Mouse (Mus musculus) retina, adult 2 months (tissue): ENCODE results near the gene Lsamp.

Source experiments
- DNase-seq: peaks from one replicate; pipeline ENCODE4 v3.0.0-alpha.2; 2012; ENCODE audit warnings: low read depth, low spot score

Gene Lsamp

DNA sequence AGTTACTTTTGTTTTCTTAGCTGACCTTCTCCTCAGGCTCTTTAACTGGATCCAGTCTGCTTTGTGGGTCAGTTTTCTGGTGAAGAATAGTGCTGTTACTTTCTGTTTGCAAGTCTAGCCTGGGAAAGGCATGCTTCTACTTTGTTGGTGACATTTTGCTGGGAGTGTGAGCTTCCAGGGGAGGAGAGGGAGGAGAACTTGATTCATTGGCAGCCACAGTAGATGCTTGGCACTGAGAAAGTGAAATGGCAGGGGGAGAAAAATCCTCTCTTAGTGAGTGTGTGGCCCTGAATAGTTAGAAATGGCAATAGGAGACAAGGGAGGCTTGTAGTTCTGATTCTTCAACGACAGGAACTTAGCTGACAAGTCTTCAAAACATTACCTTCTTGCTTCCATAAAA, 1551.6 kb downstream of the Lsamp start:
- no peak for DNase-seq

DNA sequence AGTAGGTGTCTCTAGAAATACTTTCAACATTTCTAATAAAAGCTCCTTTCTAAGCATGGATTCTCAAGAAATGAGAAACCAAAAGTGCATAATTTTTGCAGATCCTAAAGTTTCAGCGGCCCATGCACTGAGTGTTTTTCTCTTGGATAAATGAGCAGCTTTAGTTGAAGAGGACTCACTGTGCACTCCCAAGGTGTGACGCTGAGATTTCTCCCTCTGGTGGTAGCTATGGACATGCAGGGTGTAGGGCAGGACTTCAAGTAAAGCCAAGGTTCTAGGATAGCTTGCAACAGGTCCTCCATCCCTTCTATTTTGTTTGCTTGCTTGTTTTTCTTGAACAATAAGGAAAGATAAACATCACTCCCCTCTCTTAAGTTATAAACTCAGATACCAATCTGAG, 1558.5 kb downstream of the Lsamp start:
- no peak for DNase-seq

DNA sequence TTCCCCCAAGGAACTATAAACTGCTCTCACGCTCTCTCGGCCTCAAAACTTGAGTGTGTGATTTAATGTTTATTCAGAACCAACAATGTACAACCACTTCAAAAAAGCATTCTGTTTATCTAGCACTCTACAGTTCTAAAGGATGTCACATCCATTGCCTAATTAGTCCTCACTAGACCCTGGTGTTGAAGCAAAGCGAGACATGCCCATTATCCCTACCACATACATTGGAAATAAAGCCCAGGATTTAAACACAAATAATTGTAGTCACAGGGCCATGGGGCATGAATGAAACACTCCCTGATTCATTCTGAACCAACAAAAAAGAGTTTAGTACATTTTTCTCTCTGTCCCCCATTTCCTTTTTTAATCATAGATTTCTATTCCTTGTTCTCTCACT, 1567.0 kb downstream of the Lsamp start:
- no peak for DNase-seq

DNA sequence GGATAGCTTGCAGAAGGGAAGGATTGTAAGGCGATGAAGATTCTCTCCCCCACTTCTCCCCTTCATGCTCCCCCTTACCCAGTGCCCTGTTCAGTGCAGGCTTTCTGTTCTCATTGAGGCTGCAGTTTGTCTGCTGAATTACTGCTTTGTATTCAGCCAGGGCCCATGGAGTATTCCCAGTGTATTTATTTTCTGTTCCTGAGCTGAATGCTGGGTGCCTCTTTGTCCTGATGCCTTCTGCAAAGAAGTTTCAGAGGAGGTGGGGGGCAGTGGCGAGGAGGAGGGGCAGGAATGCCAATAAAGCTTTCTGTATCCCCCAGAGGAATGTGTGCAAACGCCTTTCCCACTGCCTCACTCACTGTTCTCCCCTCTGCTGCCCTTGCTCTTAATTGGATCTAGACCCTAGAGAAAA, 1567.7 kb downstream of the Lsamp start:
- no peak for DNase-seq

DNA sequence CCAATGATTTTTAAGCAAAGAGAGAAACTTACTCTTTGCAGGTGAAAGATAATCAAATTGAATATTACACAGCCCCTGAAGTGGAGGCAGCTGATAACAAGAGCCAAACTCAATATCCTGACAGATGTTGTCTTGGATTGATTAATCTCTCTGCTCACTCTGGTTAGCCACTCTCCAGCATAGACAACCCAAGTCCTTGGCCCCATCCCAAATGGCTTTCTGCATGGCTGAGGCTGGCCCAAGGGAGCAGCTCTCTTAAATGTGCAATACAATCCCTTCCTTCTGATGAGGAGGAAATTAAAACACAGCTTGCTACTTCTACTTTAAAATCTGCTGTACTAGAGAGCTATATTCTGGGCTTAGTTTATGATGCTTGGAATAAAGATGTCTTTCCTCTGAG, 1572.9 kb downstream of the Lsamp start:
- DNase-seq: no peak

DNA sequence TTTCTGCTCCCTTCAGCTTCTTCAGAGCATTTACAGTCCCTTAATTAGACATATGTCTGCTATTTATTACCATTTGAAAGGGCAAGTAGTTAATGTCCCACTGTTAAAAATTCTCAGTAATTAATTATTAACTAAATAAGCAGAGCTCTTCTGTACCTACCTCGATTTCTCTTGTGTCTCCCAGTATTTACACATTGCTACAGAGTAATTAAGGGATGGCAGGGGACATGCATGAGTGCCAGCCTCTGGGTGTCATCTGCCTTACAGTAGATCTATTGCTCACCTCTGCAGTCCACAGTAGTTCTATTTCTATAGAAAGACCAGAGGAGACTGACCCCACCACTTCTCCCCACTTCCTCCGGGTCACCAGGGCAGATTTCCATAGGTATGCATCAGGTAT, 1581.1 kb downstream of the Lsamp start:
- no peak for DNase-seq

DNA sequence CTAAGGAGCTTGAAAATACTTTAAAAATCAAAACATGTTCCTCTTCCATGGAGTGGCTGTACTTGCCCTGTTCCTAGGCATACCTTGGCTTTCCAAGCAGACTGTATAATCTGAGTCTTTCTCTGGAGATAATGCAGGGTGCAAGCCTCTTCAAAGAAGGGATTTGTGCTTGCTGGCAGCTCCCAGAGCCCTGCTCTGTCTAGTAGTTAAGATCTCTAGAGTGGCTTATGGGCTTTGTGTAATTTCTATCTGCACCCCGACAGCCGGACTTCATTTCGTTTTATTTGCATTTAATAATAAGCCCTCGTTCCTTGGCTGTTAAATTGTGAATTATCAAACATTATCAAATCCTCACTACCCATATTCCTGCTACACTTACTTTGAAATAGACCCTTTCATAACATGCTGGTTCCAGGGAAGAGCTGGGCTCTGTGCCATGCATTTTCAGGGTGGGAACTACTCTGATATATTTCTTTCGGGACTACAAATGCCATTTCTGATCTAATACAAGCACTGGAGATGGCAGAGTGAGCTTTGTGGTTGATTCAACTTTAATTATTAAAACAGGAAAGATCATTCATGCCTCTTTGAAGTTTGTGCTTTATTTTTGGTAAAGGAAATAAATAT, 1604.6 kb downstream of the Lsamp start:
- DNase-seq: no peak

DNA sequence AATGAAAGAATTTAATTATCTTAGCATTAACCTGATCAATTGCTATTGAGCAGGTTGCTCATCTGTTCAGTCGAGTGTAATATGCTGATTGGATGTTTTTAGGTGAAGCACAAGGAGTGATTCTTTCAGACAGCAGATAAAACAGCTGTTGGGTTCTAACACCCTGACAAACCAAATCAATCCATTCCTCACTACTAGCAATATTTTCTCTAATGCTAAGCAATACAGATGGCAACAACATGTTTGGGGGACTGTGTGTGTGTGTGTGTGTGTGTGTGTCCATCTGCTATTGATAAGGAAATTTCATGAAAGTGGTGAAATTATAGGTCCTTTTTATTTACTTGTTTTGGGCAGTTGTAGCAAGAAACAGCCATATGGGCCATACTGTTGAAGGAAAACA, 1628.1 kb downstream of the Lsamp start:
- no peak for DNase-seq

DNA sequence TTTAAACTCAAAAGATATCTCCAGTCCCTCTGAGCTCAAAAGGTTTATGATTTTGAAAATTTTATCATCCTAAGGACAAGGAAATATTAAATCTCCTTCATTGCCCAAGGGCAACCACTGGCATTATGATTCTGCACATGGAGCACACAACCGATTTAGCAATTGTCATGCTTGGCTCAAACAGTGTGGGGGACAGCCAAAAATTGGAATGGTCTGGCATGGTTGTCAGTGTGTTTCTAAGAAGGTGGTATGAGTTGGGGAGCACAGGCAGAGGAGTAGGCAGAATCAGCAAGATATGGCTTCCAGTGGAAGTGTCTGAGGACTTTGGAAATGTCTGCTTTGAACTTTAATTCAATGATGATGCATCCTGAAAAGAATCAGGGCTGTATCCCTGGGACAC, 1639.7 kb downstream of the Lsamp start:
- no peak for DNase-seq

DNA sequence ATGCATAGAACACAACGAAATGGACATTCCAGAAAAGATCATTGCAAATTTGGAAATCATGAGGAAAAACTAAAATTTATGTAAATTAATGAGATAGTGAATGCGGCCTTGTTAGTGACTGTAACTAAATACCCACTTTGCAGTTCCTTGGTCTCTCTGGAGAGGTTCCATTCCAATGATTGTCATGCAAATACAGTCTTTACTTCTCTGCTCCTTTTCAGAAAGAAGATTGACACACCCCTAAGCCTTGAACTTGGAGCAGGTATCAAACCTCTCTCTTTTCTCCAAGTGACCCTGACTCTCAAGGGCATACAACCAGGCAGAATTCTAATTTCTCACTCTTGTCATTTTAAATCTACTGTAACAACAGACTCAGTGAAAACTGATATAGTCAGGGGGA, 1649.7 kb downstream of the Lsamp start:
- no peak for DNase-seq

DNA sequence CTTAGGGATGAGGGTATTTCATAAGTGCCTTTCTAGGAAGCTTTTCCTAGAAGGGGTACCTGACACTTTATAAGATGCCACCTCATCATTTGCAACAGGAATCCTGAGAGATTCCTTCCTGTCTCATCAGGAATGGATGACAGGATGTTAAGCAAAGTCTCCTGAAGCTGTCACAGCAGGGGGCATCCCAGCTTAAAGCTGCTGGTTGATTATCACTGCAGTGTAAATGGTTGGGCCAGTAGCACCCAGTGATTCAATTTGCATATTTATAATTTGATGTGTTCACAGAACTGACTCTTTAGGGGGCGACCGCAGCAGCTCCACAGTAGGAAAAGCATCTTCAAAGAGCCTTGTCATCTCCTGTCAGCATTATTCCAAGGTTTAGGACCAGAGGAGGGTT, 1656.7 kb downstream of the Lsamp start:
- no peak for DNase-seq

DNA sequence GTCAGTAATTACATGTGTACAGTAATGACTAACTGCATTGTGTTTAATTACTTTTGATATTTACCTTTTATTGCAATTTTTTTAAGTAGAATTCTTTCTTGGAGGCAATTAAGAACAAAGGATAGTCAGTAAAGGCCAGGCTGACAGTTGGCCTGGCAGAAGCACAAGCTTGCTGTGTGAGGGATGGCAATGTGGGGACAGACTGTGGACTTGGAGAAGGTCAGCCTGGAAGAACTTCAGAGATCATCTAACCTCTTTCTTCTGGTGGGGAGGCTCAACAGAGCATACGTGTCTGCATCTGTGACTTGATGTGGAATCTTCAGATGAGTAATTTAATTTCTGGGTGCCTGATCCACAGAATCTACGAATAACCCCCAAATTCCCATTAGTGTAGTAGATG, 1669.1 kb downstream of the Lsamp start:
- DNase-seq: no peak

DNA sequence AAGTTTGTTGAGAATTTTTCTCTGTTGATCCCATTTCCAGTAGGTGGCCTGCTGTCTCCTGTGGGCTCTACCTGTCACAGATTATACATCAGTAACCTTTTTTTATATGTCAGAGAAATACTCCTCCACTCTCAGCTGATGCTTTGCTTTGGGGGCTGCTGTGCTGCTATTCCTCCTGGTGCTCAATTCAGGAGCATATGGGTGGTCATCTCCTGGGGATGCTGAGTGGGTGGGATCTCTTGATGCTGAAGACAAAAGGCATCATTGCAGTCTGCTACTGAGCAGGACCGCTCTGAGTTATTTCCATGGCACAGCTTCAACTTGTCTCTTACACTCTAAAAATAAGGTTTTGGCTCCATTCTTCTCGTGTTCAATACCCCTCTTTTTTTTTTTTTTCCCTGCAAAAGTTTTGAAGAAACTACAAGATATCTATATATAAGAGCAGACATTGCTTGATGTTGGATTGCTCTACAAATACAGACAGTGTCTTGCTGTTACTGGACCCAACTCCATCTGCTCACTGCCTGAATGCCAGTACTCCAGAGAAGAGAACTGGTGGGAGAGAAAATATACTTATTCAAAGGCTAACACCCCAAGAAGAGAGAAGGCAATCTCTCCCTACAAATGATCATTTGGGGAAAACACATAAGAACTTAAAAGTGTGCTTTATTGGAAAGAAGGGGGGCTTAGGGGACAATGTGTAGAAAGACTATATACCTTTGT, 1690.3 kb downstream of the Lsamp start:
- no peak for DNase-seq

DNA sequence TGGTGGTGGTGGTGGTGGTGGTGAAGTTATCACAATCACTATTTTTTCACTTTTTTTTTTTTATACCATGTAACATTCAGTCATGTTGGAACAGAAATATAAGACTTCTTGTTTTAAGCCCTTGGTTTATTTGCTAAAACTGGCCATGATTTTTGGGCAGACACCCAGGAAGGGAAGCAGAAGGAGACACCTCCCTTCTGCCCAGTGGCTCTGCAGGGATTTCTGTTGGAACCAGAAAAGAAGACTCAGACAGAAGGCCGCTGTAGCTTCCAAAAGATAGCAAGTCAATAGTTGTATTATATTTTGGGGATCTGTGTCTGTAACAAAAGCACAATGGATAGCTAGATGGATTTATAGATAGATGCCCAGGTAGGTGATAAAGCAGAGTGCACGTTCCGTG, 1691.6 kb downstream of the Lsamp start:
- DNase-seq: no peak

DNA sequence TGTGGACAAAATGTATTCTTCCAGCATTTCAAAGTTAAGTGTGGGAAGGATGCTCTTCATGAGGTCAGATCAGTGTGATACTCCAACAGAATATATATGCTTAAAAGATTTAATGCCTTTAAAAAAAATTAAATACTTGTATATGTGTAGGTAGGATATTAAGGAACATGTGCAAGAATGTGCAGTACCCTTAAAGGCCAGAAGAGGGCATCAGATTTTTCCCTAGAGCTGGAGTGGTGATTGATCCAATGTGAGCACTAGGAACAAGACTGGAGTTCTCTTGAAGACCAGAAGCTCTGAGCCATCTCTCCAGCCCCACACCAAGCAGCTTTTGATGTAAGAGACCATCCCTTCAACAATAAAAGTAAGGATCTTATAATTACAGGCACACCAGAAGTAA, 1708.3 kb downstream of the Lsamp start:
- no peak for DNase-seq

DNA sequence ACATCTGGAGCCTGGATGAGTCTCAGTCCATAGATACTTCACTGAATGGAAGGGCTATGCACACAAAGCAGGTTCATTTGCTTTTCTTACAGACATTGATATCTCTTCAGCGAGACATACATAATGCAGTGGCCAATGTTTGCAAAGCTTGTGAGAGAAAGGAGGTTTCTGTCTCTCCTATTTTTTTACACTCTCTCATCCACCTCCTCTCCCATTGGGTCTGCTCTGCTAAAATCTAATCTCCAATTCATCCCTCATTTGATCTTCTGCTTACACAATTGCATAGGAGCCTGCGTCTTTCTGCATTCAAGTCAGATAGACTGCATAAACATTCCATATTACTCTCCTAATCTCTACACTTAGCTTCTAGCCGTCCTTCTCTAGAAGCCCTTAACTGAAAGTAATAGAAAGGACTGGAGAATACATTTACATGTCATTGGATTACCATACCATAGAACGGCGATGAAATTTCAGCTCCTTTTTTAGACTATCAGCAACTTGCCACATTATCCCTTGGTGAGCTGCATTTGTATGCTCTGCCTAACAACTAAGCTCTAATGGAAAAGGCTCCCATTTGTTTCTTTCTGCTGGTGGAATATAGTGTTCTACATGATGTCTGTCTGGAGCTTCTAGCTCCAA, 1717.7 kb downstream of the Lsamp start:
- DNase-seq: no peak

DNA sequence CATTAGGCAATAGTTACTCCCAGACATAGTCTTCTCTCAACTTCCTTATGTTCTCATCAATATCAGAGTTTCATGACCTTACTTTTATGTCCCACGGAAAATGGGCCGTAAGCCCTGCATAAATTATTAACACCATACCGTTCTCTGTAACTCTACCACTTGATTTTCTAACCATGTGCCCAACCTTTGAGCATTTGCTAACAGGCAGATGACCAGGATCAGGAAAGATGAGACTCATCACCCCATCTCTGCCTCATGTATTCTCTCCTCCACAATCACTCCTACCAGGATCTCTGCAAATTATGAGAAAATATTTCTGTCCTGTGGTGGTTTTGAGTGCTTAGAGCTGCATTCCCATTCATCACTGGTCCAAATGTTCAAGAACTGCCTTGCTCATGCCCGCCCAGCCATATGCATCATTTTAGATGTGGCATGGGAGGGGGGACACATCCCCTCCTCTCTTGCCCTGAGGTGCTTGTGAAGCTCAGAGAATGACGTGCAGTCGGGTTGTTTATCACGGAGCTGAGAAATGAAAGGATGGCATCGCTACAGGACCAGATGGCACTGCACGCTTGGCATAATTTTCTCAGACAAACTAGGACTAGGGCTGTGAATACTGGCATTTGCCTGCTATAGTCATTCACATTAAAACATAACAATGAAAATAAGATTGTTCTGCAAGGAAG, 1744.9 kb downstream of the Lsamp start:
- DNase-seq: peak; percentile 15

DNA sequence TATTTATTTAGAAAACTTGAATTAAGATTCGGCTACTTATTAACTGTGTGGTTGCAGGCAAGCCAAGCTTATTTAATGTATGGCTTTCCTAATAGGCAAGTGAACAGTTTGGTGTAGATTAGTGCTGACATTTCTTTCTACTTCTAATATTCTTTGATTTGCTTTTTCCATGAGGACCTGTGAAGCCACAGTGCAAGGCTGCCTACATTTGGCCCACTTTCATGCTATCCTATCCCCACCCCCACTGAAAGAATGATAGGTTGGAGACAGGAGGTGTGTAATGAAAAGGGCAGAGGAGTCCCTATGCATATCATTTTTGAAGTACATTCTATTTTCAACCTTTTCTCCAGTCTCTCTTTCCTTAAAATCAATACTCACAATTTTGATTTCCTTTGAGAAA, 1745.8 kb downstream of the Lsamp start:
- no peak for DNase-seq

DNA sequence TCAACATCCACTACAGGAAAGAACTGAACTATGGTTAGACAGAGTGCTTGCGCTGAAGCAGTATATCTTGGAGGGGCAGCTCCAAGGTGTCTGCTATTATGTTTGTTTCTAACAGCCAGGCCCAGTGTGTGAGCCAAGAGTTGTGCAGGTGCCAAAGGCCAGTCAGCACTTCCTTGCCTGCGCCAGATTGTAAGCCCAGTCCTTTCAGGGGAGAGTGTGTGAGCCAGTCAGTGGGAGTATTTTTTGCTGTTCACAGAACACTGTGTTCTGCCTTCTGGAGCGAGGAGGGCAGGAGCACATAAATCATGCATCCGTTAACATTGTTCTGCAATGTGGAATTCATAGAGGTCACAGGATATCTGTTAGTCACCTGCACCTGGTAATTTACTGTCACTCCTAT, 1760.9 kb downstream of the Lsamp start:
- DNase-seq: no peak

DNA sequence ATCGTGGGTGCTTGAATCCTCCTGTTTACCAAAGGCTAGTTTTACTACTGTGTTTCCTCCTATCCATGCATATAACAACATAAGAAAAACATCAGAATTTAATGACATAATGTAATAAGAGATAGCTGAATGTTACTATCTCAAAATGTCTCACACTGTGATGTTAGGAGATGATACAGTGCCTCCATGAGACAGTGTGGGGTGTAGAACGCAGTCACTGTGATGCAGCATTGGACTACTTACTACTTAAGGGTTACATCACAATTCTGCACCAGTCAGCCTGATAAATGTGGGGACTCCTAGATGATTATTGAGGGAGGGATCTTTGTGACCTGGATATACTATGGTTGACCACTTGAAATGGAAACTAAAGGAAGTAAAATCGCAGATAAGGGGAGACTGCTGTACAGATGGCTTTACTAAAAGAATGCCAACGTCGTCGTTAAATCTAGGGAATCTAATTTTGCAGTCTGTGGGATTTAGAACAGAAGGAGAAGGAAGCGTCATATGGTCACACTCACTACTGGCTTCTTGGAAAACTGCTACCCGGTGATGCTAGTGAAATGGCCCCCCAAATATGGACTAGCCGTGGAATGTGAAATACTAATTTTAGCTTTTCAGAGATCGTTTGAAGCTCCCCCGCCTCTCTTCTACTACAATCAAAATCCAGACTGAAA, 1762.2 kb downstream of the Lsamp start:
- no peak for DNase-seq

DNA sequence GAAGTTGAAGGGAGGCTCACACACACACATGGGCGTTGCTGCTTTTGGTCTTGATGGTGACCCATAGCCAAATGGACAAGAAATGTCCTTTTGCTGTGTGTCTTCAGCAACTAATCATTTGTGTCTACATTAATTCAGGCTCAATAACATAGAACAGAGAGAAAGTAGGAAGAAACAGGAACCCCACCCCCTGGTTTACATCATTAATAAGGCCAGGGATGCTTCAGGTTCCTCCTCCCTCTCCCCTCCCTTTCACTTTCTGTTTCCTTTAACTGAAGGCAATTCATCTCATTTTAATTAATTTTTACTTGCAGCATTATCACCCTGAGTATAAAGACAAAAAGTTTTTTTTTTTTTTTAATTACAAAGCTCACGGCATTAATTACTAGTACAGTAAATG, 1763.7 kb downstream of the Lsamp start:
- no peak for DNase-seq

DNA sequence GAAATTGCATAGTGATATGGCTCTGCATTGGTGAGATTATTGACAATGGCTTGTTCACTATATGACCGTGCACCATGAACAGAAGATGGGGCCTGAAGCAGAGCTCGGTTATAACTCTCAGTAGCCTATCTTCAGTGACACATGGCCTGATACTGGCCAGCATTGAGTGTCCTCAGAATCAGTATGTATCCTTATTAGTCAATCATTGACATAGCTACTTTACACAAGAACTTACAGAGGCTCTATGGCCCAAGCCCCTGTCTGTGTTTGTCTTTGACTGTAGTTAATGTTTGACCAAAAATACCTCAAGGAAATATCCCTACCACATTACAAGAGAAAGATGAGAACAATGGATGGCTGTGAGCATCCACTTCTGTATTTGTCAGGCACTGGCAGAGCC, 1764.6 kb downstream of the Lsamp start:
- no peak for DNase-seq
